Mouse (Mus musculus) urinary bladder, postnatal 14 days (tissue): ENCODE data around the gene Dennd2c.

Experiments
- DNase-seq: peaks from one replicate; pipeline ENCODE4 v3.0.0; 2021; ENCODE audit warnings: low spot score

The Dennd2c gene

DNA sequence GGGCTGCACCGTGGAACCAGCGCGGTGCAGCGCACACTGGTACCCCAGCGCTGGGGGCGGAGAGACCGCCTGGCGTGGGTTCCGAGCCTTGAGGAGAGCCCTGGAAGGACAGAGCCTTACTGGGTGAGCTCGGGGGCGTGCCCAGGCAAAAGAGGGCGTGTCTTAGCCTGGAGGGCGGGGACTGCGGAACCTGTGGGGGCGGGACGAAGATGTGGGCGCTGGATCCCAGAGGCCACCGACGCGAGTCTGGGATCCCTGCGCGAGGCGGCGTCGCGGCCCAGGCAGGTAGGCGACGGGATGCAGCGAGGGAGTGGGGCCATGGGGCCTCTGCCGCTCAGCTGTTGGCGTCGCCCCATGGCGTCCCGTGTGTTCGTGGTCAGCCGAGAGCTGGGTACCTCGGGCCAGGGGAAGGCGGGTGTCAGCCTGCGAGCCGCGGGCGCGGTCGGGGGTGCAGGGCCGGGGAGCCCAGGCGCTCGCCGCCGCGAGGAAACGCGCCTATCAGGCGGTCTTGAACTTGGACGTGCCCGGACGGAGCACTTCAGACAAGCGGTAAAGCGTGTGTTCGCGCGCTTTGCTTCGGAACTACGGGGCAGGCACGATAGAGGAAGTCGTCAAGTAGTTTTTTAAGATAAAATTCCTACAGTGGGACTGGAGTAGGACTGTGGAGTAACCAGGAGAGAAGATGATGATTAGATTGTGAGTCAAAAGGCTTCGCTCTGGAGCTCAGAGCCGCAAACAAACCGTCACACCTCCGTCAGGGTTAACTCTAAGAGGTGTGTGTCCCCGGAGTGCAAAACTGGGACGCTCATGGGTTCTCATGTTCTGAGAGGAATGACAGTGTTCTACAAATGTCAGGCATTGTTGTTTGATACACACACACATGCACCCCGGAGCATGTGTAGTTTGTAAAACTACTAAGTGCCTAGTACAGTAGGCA, at the start of gene Dennd2c:
TSS of gene Dennd2c (plus strand) at position 151 of the 937 bp plus-strand sequence.
- DNase-seq: peak; percentile 98

DNA sequence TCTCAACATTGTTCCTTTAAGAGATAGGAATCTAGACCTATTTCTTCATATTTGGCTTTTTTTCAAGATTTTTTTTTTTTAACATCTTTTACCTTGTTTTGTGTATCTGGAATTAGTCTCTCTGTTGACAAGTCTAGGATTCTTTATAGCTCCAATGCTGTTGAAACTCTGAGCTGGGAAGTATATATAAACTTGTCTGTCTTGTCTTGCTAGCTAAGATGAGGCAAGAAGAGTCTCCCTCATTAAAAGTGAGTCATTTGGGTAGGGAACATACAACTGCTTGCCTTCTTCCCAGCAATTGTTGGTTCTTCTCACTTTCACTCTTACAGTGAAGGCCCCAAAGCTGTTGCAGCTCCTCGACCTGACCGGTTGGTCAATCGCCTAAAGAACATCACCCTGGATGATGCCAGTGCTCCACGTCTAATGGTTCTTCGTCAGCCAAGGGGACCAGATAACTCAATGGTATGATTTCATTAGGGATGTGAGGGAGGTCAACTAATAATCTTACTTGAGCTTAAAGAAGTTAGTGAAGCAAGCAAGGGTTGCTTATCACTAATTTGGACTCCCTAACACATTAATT, 46.3 kb upstream of the Dennd2c start:
- no peak for DNase-seq

DNA sequence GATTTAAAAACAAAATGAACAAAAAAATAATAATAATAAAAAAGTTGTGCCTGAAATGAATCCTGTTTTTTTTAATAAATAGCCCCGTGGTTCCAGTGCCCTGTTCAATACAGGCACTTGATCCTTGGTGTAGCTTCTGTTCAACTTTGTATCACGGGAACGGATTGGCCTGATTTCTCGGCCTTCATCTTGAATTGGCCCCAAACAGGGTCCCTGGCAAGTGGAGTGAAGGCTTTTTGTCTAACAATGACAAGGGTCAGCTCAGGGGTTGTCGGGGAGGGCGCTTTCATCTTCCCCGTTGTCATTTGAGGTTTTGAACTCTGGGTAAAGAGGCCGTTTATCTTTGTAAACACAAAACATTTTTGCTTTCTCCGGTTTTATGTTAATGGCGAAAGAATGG, 44.7 kb upstream of the Dennd2c start:
- DNase-seq: peak; percentile 13

DNA sequence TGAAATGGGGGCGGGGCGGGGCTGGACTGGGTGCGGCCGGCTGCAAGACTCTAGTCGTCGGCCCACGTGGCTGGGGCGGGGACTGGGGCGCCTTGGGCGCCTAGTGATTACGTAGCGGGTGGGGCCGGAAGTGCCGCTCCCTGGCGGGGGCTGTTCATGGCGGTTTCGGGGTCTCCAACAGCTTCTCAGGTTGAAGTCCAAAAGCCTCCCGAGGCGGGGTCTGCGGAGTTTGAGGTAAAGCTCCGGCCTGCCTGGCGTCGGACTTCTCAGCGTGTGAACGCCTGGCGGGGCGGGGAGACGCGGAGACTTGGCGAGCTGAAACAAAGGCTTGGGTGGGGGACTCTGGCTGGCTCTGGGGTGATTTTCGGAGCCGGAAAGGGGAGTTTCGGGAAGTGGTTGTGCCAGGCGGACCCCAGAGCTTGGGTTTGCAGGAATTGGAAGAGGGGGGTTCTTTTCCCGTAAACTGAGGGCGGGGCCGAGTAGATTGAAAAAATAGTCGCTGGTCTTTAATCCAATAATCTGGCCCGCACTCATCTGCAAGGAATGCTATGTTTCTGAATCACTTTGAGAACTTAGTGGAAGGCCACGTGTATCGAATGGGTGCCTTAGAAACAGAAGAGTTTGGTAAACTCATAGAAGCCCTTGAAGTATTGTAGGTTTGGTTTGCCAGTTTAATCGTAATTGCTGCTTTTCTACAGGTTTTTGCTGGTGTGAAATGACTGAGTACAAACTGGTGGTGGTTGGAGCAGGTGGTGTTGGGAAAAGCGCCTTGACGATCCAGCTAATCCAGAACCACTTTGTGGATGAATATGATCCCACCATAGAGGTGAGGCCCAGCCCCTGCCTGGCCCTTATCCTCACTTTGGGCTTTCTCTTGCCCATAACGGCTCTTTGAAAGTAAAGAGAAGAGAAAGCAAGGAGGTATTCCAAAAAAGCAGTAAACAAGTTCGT, 43.9 kb upstream of the Dennd2c start, which contains the start of gene Nras:
TSS of gene Nras (plus strand) at position 79 of the 951 bp plus-strand sequence.
- DNase-seq: peak; percentile 96

DNA sequence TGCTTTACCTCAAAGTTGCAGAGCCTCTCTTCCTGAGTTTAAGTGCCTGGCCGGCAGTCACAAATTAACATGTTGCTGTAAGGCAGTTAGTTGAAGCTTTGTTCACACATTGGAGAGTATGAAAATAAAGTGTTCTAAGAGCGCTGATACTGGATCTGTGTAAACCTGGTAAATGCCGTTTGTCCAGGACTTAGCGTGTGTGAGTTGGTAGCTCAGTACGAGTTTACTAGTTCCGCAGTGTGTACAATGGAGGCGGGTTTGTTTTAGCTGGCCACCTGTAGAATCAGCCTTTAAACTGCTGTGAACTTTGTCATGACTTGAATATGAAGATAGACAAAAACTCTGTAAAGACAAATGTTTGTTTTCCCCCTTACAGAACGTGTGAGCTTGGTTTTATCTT, 35.5 kb upstream of the Dennd2c start:
- DNase-seq: no peak

DNA sequence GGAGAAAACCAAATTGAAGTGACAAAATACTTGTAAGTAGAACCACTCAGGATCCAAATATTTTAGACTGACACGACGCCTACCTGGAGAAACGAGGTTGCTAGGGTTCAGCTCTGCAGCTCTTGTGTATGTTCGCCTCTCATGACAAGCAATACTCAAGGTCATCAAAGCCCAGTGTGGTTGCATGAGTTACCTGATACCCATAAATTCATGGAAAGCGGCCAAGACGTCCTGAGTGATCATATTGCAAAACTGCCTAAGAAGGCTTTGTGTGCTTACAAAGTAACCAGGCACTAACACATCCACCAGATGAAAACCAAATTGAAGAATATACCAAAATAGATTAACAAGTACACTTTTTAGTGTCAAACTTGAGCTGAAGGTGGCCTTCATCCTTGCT, 33.4 kb upstream of the Dennd2c start:
- DNase-seq: no peak

DNA sequence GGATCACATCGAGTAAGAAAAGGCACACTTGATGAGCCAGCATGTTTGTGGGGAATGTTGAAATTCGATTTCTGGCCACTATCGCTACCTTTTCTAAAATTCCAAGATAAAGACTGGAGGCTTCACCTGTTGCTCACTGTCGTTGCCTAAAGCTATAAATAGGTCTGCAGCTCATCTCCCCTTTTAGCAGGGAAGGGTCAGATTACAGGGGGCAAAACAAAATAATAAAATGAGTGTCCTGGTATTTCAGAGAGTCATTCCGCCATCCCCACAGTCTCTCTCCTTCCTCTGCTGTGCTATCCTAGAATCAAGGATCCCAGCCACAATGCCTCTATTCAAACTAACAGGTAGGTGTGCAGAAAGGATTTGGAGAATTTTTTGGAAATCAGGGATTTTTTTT, 28.6 kb upstream of the Dennd2c start, which contains the start of gene Ampd1:
TSS of gene Ampd1 (plus strand) at position 244 of the 400 bp plus-strand sequence.
- DNase-seq: no peak

DNA sequence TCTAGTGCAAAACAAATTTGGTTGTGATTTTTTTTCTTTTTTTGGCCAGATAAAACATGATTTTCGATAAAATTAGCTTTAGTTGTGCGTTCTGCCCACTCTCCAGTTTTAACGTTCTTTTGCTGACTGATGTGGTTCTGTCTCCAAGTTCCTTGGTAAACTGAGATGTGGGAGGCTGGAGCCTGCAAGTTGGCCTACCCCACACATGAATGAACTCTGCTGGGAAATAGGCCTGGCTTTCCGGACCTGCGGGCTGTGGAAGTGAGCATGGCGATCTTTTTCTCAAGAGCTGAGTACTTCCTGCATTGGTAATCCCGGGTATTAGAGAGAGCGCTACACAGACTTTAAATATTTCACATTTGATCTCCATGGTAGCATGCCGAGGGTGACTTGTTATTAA, 26.5 kb upstream of the Dennd2c start:
- DNase-seq: no peak

DNA sequence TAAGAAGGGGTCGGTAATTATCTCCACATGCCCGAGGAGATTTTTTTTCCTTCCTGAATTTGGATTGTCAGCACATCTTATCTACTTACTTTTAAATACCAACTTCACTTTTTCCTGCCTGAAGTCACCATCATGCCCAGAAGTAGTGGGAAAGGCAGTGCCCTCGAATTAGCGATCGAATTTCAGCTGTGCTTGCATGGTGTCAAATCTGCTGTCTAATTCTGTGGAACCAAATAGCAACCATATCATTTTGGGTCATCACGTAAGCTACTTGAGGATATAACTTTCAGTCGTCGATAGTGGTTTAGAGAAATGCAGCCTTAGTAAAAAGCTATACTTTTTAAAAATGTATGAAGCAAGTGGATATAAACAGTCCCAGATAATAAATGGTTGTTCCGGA, 25.9 kb upstream of the Dennd2c start:
- no peak for DNase-seq

DNA sequence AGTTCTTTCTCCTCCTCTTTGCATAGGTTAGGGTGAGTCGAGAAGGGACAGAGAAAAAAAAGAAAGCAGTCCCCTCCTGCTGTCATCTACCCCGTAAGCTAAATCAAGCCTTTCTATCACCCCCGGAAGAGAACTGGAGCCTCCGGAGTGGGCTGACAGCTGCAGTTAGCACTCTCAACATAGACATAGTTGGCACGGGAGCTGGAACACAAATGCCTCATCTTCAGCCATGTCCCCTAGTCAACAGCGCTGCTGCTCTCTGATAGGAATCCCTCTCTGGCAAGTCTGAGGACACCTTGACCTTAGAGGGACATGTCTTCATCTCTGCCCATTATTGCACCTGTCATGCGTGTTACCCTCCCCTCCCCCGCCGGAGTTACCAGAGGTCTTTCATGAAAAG, 23.1 kb upstream of the Dennd2c start:
- DNase-seq: no peak

DNA sequence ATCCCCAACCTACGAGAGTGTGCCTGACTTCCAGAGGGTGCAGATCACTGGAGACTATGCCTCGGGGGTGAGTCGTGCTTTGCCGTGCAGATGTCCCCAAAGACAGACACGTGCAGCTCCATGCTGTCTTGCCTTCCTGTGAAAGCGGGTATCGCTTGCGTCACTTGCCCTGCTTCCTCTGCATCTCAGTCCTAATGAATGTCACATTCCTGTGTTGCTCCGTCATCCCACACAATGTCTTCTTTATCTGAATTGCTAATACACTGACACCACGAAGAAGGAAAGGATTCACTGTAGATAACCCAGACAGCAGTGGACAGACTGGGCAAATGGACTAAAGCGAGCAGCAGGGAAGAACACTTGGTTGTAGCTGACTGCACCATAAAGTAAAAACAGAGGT, 21.4 kb upstream of the Dennd2c start:
- no peak for DNase-seq

DNA sequence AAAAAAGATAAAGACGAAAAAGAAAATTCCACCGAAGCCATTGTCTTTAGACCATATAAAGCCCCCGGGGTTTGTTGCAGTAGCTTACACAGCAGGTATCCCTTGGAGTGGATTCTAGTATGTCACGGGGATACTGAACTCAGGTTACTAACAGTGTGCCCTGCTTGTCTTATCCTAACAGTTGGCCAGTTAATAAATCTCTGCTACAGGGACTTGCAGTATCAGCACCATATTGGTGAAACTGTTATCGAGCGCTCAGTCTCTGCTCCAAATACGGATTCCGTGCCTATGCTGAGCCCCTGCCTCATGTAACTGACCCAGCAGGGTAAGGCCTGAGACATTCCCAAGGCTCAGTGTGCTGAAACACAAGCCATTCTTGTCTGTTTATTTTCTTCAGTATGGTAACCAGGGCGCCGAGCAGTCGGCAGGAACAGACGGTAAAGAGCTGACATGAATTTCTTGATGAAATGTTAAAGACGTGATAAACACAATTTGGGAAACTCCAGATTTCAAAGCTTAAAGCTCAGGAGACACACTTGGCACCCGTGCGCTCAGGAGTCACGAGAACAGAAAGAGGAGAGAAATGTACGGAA, 20.4 kb upstream of the Dennd2c start:
- DNase-seq: no peak

DNA sequence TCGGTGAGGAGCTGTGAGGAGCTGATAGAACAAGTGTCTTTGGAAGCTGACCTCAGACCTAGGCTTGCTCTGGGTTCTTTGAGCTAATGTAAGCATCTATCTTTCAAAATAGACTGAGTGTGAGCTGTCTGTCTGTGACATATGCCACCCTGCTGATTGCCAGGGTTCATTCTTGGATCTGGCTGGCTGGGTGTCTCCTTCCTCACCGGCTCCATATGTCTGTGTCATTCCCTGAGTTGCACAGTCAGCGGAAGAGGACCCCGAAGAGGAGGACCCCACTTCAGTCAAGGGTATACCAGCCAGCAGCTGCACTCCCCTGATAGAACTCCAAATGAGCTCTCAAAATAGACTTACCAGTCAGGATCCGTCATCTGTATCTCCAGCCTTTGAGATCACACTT, 19.6 kb upstream of the Dennd2c start:
- no peak for DNase-seq

DNA sequence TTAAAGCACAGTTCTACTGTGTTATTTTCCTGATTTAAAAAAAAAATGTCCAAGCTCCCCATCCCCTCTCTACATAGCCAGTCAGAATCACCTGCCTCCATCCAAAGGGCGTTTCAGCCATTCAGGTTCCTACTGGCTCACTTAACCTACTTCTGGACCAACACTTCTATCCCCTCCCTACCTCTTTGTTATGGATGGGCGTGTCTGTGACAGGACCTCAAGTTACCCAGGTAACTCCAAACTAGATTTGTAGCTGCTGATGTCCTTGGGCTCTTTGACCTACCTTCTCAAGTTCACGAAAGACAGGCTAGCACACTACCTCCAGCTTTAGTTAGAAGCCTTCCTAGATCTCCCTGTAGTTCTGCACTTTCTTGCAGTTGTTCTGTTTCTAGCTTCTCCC, 16.4 kb upstream of the Dennd2c start:
- no peak for DNase-seq

DNA sequence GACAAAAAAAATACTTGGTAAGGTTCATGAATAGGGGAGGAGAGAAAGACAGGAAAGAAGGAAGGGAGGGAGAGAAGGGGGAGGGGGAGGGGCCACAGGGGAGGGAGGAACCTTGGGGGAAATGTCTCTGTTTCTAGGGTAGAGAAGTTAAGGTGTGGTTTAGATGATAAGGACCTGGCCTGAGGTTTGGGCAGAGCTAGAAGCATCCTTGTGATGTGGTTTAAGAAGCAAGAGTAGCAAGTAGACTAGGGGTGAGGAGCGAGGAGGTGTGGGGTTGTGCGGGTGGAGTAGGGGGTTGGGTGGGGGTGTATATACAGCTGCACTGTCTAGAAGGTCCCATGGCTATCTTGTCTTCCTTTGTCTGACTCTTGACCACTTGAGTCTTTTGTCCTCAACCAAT, 10.7 kb upstream of the Dennd2c start:
- no peak for DNase-seq

DNA sequence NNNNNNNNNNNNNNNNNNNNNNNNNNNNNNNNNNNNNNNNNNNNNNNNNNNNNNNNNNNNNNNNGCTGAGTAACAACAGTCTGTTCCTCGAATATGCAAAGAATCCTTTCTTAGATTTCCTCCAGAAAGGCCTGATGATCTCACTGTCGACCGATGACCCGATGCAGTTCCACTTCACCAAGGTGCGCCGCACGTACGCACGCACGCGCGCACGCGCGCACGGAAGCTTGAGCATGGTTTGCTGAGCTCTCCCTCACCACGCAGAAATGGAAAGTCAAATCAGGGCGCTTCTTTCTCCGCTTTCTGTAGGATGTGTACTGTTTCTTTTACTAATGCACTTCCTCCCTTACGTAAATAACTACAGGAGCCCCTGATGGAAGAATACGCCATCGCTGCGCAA, 3.7 kb upstream of the Dennd2c start:
- DNase-seq: no peak

DNA sequence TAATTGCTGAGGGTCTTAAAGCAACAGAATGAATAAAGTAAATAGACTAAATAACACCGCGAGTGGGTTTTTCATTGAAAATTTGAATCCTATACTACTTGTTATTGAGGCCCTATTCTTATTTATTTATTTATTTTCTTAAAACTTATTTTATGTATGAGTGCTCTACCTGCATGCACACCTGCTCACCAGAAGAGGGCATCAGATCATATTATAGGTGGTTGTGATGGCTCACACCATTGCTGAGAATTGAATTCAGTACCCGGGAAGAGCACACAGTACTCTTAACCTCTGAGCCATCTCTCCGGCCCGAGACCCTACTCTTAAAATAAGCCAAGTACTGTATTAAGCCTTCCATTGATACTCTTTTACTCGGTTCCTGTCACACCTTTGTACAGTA, 2.7 kb upstream of the Dennd2c start:
- DNase-seq: no peak

DNA sequence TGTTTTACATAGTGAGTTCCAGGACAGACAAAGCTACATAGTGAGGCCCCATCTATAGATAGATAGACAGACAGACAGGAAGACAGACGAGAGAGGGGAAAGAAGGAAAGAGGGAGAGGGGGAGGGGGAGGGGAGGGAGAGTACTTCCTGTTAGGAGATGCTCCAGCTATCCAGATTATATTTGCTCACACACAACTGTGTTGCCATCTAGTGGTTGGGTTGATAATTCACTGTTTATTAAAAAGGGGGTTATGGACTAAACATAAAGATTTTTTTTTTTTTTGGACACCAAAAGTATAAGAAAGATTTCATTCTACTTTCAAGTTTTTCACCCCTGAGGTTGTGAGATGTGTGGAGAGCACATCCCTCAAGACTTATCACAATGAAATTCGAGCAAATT, 1.7 kb upstream of the Dennd2c start:
- DNase-seq: no peak

DNA sequence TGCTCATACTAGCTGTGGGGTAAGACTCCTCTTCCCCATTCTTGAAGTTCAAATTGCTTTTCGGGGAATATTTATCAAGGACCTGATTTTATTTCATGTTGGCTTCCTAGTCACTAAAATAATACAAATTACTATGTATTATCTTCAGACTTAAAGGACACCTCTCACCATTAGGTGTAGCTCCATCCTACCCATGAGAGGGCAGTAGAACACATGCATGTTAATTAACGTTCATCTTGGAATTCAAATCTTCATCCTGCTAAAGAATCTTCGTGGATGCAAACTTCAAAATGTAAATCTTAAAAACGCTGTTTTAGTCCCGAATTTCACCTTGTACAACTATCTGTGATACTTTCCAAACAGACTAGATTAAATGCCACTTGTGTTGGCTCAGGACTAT, 1.2 kb upstream of the Dennd2c start:
- no peak for DNase-seq

DNA sequence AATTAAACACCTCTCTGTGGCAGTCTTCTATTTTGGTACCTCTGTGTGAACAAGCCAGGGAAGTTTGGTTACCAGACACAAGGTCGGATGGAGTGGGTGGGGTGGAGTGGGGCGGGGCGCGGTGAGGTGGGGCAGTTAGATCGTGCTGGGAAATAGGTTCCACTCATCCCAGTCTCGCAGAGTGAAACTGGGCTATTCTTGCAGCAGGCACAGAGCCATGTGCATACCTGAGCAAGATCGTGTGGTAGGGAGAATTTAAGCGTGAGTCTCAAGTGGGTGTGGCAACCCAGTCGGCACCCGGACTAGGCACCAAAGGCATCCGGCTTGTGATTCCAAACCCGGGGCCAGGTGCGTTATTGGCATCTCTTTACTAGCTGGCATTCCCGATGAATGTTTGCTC, 495 bp upstream of the Dennd2c start:
- peak; percentile 25 for DNase-seq

DNA sequence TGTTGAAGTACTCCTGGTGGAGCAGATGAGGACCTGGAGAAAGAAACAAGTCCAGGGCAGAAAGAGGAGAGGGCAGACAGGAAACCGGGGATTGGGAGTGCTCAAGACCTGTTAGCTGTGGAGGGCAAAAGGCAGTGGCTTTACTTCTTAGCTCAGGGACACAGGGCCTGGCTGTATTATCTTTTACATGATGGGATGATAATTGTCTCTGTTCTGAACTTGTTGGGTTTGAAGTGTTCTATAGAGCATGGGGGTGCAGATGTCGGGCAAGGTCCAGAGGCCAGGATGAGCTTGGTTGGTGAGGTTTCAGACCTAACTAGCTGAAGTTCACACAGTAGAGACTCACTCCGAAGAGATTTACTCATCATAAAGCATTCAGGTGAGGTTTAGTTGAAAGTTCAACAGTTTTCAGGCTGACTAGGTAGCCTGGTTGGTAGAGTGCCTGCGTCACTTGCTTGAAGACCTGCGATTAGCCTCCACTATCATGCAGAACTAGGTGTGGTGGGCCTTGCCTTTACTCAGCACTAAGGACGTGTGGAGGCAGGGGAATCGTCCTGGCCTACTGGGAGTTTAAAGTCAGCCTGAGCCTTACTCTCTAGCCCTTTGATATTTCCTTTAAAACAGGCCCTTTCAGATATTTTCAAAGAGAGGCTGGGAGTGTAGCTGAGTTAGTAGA, 5.3 kb downstream of the Dennd2c start:
- no peak for DNase-seq
